Mouse (Mus musculus): ENCODE measurements at regions not wholly inside any gene's neighbourhood (a gene's known extent, or its start where the extent isn't known, plus 50 kb on each side); places are given as distances from the start of the nearest gene placed in this dataset.
A peak's percentile ranks its signal among the peaks of the same experiment; 100 is the strongest.
"Not testable (repeated sequence)": the region's sequence is repeated elsewhere in the genome, so short reads cannot be mapped to it uniquely, and the experiment has no call there.

DNA sequence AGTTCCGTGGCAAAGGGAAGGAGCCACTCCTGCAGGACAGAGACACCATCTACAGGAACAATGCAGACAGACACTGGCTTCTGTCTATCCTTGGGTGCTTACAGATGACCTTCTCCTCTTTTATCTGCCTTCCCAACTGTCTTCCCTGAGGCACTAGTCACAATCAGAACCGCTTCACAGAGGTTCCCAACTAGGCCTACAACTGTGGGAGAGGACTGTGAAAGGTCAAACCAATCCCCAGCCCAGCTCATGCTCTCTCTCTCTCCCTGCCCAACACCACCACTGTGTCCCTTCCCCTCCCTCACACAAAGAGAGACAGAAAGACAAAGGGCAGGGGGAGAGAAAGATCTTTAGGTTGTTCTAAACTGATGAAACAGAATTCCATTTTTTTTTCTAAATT, 61.3 kb downstream of the Tmem17 start:
- no peak for DNase-seq (ENCODE audit: low spot score in 2 of 2)

DNA sequence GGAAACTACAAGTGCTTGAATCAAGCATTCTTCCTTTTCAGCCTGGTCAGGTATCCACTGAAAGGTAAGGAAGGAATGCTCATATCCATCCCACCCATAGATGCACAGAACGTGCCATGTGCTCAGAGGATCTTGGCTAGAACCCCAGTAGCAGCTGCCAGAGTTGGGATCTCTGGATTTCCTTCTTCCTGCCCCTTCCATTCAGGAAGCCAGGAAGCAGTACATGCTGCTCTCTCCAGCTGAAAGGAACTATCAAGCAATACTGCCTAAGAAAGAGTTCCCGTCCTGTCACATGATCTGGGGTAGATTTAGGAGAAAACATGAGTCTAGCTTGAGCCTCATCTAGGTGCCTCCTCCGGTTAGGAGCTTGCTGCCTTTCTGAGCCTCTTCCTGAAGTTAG, 61.9 kb downstream of the Tmem17 start:
- no peak for DNase-seq (ENCODE audit: low spot score in 2 of 2)

DNA sequence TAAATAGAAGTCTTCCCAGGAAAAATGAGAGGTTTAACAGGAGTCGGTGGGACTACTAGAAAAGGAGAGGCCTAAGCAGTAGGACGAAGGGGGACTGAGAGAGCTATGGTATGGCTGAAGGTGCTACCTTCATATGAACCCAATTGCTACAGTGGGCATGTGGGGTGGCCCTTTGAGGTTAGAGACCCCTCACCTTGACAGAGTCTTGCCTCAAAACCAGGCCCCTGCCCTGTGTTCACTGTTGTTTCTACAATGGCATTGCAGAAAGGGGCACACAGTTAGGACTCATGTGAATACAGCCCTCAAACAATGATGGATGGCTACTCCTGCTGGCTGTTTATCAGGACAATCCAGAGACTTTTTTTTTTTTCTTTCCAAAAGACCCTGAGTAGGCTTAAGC, 62.6 kb downstream of the Tmem17 start:
- DNase-seq (ENCODE audit: low spot score in 2 of 2): no peak

DNA sequence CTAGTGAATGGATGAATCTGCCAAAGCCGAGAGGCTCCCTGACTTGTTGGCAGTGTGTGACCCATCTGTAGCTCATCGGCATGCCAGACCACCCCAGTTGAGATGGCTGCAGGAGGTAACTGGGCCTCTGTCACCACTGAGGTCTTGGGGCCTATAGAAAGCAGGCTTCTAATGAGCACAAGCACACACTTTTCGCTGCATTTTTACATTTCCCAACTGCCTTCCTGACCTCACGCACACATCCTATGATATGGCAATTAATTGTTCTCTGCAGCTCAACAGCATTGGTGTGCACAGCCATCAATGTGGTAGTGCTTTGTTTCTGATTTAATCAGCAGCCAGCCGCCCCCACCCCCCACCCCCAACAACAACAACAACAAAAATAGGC, 72.2 kb downstream of the Tmem17 start:
- no peak for DNase-seq (ENCODE audit: low spot score in 2 of 2)

DNA sequence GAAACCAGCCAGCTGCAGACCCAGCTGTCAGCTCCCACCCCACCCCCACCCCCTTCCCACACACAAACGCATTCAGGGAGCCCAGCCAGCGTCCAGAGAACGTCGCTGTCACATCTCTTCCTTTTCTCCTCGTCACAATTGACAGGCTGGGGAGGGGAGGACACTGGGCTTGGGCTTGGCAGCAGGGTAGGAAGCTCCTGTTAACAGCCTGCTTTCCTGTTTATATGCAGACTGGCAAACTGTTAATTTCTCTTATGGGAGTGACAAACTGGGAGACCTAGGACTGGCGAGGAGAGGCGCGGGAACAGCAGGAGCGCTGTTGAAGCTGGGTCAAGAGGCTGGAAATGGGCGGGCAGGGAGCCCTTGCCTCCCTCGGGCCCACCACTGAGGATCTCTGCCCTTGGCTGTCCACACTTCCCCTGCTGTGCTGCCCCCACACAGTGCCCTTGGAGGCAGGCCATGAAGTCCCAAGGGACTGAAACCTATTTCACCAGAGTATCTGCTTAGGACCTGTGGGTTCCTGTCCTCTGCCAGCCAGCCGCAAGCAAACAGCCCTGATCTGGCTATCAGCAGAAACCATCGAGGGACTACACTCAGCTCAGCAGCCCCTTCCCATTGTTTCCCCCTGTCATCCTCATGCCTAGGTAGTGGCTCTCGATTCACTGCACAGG, 72.7 kb downstream of the Tmem17 start:
- peak in 1 of 2 experiments; percentile 18 for DNase-seq (ENCODE audit: low spot score in 2 of 2)

DNA sequence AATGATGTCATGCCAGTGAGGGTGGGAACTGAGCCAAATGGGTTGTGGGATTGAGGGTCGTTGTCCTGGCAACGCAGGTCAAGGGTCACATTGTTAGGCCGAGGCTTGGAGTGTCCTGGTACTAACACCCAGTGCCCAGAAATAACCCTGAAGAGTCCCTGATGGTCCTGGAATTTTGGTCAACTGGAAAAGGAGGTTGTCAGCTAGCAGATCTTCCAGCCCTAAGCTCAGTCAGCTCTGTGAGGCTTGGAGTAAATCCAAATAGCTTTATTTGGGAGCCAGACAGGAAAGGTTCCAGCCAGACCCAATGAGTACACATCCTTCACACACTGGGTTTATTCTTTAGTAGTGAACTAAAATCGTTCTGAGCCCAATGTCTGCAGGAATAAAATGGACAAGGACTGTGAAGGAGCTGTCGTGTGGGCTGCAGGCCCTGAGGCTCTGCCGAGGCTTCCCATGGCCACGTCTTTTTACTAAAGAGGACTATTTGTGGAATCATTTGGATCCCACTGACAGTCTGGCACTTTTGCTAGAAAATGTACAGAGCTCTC, 75.9 kb downstream of the Tmem17 start:
- DNase-seq (ENCODE audit: low spot score in 2 of 2): peak in 1 of 2 experiments; percentile 56

DNA sequence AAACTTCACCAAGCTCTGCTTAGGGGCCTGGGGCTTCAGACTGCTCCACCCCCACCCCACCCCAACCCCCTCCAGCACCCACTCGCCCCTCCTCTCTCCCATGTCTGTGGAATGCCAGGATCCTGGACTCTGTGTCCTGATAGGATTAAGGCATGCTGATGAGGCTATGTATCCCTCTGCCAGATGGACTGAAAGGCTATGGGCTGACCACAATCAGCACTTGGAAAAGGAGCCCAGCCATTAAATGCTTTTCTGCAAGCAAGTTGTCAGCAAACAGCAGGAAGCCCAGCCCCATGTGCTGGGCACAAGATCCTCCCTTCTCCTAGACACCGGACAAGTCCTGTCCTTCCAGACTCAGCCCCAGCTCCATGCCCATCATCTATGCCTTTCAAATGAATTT, 76.7 kb downstream of the Tmem17 start:
- DNase-seq (ENCODE audit: low spot score in 2 of 2): no peak

DNA sequence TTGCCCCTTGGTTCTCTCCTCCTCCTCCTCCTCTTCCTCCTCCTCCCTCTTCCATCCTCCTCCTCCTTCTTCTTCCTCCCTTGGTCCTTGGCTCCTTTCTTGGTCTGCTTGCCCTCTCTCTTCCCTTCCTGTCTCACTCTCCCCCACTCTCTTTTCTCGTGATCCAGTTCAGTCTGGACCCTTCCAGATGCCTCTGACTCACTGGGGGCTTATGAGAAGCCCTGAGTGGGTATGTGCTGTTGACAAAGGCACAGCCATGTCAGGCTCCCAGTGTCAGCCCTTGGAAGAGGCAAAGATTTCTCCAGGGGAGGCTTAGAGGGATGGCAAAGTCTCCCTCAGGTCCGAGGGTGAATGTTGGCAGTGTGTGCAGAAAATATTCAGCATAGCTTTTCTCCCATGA, 78.0 kb downstream of the Tmem17 start:
- no peak for DNase-seq (ENCODE audit: low spot score in 2 of 2)

DNA sequence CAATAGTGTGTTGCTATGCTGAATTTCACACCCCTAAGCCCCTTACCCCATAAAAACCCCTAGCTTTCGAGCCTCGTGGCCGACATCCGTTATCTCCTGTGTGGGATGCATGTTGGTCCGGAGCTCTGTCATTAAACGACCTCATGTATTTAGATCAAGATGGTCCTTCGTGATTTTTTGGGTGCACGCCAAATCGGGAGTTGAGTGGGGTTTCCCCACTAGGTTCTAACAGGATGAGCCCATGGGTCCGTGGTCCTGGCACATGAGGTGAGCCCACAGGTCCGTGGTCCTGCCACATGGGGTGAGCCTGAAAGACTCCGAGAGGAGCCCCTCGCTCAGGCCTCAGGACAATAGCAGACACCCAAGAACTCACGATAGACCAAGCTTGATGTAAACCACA, 79.2 kb downstream of the Tmem17 start:
- not testable (repeated sequence) for DNase-seq (ENCODE audit: low spot score in 2 of 2)

DNA sequence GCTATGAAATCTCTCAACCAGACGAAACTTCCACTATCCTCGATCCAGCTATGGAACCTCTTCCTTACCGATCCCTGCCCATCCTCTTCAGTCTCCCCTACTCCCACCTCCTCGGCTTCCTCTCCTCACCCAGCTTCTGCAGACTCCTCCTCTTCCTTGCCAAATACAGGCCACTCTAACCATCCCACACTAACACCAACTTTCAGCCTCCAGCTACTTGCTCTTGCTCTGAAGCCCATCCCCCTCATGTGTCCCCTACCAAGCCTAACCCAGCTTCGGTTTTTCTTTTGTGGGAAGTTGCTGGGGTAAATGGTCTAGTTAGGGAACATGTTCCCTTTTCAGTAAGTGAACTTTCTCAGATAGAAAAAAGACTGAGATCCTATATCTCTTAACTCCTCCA, 80.8 kb downstream of the Tmem17 start:
- DNase-seq (ENCODE audit: low spot score in 2 of 2): no peak

DNA sequence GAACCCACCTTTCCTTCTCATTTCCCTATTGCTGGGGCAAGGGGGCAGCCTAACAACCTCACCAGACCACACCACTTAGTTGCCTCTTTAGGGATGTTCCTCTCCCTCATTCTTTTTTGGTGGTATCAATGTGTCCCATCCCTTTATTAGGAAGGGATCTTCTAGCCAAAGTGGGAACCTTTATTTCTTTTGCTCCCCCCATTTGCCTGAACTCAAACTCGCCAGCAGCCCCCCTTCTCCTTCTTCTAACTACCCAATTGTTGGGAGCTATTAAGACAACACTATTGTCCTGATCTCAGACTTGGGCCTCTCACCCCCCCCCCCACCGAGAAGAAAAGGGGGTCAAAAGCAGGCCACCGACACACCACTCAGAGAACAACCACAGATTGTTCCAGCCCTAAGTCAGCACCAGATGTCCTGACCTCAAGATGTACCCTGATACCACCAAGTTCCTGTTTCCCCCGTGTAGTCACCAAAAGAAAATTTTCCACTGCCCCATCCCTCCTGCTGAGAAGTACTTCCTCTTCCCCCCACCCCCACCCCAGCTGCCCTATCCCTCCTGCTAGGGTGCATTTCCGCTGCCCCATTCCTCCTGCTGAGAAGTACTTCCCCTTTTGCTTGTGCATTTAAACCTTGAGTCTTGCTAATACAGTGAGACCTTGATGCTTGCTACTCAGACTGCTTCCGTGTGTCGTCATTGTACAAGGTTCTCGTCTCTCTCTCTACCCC, 84.4 kb downstream of the Tmem17 start:
- DNase-seq (ENCODE audit: low spot score in 2 of 2): no peak

DNA sequence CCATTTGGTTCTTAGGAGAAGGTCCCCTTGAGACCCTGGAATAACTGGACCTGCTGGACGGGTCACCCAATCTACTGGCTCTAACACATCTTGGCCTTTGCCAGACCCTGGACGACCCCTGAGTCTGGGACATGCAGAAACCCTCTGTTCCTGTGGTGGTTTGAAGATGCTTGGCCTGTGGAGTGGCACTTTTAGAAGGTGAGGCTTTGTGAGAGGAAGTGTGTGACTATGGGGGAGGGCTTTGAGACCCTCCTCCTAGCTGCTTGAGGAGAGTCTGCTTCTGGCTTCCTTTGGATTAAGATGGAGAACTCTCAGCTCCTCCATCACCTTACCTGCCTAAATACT, 84.9 kb downstream of the Tmem17 start:
- no peak for DNase-seq (ENCODE audit: low spot score in 2 of 2)

DNA sequence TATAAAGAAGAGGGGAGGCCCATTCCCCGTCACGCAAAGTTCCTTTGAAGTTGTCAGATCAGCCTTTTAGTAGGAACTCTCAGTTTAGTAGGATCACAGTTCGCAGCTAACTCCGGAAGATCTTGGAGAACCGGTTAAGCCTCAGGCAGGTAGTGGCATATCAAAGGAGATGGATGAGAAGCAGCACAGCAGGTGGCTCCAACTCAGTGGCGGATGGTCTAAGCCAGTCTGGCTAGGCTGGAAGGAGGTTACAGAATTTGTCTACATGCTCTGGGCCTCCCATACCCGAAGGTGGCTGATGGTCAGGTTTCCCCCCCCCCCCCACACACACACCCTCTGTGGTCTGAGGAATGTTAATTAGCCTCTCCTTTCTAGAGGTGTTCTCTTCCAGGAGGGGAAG, 88.5 kb downstream of the Tmem17 start:
- no peak for DNase-seq (ENCODE audit: low spot score in 2 of 2)

DNA sequence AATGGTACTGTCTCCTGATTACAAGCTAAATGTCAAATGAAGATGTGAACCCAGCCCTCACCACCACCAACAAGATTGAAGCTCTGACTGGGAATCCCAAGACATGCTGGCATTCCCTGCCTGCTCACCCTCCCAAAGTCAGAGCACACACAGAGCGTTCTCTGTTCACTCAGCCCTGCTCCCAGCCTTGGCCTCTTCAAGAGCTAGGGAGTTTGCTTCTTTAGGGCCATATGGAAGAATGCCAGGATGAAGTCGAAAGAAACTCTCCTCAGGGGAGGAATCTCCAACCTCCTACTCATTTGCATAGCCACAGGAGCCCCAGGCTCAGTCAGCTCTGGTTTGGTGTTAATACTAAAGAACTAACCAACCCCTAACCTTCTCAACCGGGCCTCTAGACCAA, 90.1 kb downstream of the Tmem17 start:
- DNase-seq (ENCODE audit: low spot score in 2 of 2): no peak

DNA sequence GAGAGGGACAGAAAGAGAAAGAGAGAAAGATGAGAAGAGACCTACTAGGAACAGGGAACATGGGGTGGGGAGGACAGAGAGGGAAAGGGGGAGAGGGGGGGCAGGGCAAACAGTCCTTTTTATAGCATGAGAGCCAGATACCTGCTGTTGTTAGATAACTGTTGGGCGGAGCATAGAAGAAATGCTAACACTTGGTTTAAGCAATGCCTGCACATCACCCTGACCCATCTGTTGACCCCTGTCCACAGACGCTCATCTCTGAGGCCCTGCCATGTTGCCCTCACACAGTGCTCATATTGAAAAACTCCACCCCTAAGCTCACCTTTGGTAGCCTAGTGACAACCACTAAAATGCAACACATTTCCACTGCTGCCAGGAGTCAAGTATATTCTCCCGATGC, 90.7 kb downstream of the Tmem17 start:
- DNase-seq (ENCODE audit: low spot score in 2 of 2): no peak

DNA sequence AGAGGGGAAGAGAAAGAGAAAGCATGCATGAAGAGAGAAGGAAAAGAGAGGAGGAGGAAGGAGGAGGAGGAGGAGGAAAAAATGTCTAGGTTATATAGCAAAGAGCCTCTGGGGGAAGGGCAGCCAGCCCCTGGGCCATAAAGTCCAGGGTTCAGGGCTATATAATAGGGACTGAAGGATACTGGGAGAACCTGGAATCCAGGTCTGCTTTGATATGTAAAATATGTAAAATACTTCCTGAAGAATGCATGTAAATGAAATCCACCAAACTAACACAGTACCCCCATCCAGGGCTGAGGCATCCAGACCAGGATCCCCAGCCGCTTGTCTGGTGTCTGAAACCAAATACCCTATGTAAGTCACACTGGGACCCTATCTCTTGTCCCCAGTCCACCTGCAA, 91.5 kb downstream of the Tmem17 start:
- no peak for DNase-seq (ENCODE audit: low spot score in 2 of 2)

DNA sequence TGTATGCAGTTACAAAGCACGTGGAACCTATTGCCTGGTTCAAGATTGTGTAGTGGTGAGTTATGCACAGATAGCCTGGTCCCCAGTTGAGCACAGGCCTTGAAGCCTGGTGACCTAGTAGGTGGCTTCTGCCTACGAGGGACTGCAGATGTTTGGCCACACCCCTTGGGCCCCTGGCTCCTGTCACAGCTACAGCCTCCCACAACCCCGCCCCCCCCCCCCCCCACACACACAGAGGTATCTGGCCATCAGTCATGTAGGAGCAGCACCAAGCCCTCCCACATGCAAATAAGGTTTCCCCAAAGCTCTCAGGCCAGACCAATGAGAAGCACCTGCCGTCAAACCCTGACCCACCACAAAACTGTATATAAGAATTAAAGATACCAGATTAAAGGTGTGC, 94.5 kb downstream of the Tmem17 start:
- DNase-seq (ENCODE audit: low spot score in 2 of 2): no peak

DNA sequence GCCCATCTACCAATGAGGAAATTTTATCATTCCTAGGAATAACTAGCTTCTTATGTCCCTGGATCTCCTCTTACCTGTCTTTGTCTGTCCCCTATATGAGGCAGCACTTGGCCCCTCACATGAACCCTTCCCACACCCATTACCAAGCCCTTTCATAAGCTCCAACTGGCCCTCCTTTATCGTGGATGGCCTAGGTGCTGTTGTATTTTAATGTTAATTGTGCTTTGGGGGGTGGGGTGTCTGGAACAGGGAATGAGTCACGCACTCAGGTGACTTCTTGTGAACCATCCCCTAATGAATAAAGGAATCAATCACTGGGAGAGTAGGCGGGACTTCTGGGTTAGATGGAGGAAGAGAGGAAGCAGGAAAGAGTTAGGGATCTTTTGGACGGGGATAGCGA, 95.8 kb downstream of the Tmem17 start:
- DNase-seq (ENCODE audit: low spot score in 2 of 2): no peak

DNA sequence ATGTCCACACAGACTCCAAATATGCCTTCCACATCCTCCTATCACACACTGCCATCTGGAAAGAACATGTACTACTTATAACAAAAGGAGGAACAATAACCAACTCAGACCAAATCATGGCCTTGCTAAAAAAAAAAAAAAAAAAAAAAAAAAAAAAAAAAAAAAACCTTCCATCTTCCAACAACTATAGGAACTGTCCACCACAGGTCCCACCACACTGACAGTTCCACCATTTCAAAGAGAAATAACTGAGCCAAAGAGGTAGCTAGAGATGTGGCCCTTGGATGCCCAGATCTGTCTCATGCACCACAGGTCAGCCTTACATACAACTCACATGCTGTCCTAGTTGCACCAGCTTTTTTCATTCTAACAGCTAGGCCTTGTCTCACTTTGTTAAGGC, 97.1 kb downstream of the Tmem17 start:
- DNase-seq (ENCODE audit: low spot score in 2 of 2): no peak

DNA sequence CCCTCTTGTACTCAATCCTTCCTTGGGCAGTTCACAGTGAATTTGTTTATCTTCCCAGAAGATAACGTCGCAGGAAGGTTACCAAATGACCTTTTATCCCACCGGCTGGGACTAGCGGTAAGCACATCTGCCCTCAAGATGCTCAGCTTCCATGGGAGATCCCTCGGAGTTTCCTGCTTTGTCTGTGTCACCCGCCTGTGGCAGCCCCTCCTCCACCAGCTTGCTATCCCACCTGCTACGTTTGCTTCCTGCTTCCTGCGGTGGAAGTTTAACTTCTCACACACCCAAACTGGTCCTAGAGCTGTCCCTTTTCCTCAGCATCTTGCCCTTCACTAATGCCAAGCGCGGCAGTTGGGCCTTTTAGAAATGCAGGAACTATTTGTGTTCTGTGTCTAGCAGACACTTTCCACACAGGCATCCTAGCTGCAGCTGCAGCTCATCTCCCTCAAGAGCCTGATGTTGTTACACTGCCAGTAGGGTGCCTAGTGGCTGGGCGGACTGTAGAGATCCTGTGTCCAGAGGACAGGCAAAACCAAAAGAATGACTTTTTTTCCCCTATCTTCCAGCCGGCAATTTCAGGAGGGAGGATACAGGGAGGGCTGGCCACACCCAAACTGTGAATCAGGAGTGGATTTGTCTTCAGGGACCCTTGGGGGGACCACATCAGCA, 98.7 kb downstream of the Tmem17 start:
- no peak for DNase-seq (ENCODE audit: low spot score in 2 of 2)

DNA sequence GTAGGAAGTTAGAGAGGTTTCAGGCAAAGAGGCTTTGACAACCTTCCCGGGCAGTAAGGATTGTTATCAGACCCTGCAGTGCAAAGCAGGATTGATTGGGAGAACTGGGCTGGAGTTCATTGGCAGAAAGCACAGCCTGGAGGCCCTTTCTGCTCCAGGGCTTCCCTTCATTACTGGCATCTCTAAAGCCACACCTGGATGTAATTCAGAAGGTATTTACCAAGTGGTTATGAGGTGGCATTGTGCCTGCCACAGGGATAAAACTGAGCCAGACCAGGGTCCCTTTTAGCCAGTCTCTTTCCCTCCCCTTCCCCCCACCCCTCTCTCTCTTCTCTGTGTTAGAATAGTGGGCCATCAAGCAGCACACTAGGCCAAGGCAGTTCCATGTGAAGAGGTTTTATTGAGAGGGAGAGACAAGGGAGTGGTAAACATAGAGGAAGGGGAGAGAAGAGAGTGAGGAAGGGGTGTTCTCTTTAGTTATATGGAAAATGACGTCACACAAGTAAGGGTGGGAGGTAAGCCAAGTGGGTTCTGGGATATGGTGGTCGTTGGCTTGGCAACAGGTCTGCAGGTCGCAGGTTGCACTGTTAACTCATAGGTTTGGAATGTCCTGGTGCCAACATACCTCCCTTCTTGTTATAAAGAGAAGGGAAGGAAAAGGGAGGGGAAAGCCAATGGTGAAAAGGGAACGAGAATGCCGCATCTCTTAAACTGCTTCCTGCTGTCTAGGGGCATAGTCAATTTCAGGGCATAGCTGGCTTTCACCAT, 99.4 kb downstream of the Tmem17 start:
- no peak for DNase-seq (ENCODE audit: low spot score in 2 of 2)

DNA sequence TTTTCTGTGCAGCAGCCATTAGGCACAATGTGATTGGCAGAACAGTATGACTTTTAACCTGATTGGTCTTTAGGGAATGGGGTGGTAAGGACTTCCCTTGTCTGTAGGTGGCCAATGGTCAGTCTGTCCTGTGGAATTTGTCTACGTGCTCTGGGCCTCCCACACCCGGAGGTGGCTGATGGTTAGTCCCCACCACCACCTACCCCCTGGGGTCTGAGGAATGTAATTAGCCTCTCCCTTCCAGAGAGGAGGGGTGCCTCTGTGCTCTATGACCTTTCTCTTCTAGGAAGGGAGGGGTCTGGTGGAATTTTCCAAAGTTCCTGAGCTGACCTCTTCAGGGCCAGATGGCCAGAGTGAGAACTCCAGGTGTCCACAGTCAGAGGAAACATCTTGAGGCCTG, 101.6 kb downstream of the Tmem17 start:
- DNase-seq (ENCODE audit: low spot score in 2 of 2): no peak

All from left cerebral cortex, adult 8-10 months (tissue).